Mouse (Mus musculus): ENCODE data around the gene Gipc2.
"Not testable (repeated sequence)": the region's sequence is repeated elsewhere in the genome, so short reads cannot be mapped to it uniquely, and the experiment has no call there.

Gene Gipc2

GRCm38 (mm10) chr3:152158344-152159291, 7.4 kb downstream of the Gipc2 start:
- in situ Hi-C loops (cut with MboI, MseI) = loop anchor here in 1 of 2 experiments (10.0 kb wide), 1 partner anchor 1586 kb away; no protein-coding TSS in a partner anchor

DNA sequence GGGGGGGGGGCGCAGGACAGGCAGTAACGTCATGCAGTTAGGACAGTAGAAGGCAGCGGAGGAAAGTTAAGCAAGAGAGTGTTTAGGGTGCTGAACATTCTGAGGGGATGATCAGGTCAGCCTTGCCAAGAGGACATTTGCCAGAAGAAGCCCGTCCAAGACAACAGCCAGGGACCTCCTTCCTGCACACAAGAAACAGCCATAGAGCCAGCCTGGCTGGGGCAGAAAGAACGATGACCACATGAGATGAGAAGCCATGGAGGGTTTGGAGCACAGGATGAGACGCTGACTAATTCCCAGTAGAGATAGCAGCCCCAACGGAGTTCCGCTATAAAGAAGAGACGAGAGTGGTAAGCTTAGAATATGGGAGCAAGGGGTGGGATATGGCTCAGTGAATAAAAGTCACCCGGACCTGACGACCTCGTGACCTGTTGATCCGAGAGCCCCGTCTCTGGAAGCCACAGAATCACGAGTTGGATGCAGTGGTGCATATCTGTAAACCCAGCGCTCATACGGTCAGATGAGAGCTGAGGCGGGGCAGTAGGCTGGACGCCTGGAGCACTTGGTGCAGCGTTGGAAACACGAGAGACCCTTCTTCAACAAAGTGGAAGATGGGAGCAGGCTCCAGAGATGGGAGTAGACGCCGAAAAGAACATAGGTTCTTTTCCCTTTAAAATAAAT, 9.1 kb downstream of the Gipc2 start:
- in situ Hi-C loops (cut with MboI, MseI) = loop anchor here in 1 of 2 experiments (10.0 kb wide), 1 partner anchor 1588 kb away; no protein-coding TSS in a partner anchor

DNA sequence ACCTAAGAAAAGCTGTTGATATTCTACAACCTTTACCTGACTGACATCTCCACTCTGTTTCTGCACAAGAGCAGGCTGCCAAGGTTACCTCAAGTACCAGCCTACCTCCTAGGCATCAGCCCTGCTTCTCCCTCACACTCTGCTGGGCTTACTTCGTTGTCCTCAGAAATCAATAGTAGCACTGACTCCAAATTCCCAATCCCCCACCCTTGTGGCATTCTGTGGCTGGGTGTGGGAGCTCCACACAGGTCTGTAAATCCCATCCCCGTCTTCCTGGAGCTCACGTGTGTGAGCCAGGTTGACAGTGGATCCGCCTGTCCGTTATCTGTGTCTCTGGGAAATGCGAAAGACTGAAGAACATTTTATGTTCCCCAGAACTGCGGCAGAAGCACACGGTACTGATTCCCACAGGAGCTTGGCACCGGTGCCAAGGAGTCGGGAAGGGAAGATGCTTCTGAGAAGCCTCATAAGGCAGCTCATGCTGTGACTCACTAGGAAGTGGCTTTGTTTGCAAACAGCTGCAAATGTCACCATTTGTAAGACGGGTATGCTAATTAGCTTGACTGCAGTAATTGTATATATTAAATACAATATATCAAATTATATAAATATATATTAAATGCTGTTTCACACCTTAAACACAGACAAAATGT, 10.6 kb downstream of the Gipc2 start:
- in situ Hi-C loops (cut with MboI, MseI) = loop anchor here in 1 of 2 experiments (10.0 kb wide), 1 partner anchor 1589 kb away; no protein-coding TSS in a partner anchor

DNA sequence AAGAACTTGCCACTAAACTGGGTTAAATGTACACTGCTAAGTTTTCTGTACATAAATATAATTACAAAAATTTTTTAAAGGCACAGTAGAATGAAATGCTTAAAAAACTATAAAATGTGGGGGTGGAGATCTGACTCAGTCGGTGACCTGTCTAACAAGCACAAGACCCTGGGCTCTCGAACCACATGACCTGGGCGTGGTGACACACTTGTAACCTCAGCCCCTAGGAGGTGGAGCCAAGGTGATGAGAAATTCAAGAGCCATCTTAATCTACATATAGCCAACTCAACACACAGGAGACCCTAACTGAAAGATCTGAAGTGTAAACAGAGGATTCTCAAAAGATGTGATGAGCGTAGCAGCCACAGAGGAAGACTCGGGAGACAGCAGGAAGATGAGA, 11.9 kb downstream of the Gipc2 start:
- in situ Hi-C loops (cut with MboI, MseI) = loop anchor here in 1 of 2 experiments (10.0 kb wide), 1 partner anchor 1591 kb away; no protein-coding TSS in a partner anchor

DNA sequence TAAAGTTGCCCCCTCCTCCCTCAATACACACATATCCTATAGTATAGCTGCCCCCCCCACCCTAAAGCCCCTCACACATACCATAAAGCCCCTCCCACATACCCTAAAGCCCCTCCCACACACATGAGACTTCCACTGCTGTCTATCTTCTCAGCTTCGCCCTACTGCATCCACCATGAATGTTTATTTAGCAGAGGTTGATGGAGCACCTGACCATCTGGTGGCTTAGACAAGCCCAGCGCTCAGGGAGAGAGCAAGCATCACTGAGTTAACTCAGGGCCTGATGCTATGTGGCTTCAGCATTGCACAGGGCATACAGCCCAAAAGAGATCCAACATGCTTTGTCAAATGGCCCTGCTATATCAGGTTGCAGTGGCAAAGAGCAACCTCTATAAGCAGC, 12.9 kb downstream of the Gipc2 start:
- in situ Hi-C loops (cut with MboI, MseI) = loop anchor here in 1 of 2 experiments (10.0 kb wide), 1 partner anchor 1592 kb away; no protein-coding TSS in a partner anchor

- in situ Hi-C loops (cut with MboI, MseI) = loop anchor here in 1 of 2 experiments (10.0 kb wide), 1 partner anchor 1592 kb away; no protein-coding TSS in a partner anchor
Measured at GRCm38 (mm10) chr3:152152483-152152804, 13.6 kb downstream of the Gipc2 start.

DNA sequence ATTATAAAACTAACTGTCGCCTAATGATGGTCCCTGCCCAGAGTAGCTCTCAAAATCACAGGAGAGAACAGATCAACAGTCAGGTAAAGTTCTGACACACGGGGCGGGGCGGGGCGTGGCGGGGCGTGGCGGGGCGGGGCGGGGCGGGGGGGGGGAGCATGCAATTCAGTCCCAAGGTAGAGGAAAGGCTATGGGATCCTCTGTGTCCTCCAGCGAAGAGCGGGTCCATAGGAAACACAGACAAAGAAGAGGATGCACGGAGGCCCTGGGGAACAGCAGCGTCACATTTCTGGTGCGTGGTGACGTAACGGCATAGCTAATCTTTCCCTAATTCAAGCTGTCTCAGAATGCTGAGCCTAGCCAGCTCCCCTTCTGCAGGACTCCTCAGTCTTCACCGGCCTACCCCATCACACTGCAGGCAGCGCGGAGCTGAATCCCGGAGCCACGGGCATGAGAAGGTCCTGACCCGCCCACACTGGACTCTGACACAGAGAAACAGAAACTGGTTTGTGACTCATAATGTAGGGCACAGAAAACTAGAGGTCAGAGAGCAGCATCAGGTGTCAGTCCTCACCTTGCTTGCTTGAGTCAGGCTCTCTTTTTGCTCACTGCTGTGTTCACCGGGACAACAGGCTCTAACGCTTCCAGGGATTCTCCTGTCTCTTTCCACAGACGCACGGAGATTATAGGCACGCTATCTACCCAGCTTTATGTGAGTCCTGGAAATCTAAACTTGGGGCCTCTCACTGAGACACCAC, 14.1 kb downstream of the Gipc2 start:
- in situ Hi-C loops (cut with MboI, MseI) = loop anchor here in 1 of 2 experiments (10.0 kb wide), 1 partner anchor 1593 kb away; no protein-coding TSS in a partner anchor

DNA sequence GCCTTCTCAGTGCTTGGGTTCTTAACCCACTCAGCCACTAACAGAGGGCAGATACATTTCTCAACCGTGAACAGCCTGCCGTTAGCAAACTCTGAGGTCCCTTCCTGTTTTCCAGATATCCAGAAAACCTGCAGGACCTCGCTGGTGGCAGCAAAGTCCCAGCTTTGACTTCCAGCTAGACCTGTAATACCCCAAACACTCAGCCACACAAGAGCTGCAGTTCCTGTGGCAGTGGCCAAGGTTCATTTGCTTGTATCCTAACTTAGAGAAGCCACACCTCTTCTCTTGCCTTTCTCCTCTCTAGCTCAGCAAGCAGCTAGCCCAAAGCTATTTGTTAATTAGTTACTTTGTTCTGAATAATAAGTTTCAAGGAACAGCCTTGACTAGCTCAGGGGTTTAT, 16.2 kb downstream of the Gipc2 start:
- in situ Hi-C loops (cut with MboI, MseI) = loop anchor here in 1 of 2 experiments (10.0 kb wide), 1 partner anchor 1595 kb away; no protein-coding TSS in a partner anchor

- in situ Hi-C loops (cut with MboI, MseI) = no loop called here
Measured at GRCm38 (mm10) chr3:152149449-152149848, 16.6 kb downstream of the Gipc2 start.

DNA sequence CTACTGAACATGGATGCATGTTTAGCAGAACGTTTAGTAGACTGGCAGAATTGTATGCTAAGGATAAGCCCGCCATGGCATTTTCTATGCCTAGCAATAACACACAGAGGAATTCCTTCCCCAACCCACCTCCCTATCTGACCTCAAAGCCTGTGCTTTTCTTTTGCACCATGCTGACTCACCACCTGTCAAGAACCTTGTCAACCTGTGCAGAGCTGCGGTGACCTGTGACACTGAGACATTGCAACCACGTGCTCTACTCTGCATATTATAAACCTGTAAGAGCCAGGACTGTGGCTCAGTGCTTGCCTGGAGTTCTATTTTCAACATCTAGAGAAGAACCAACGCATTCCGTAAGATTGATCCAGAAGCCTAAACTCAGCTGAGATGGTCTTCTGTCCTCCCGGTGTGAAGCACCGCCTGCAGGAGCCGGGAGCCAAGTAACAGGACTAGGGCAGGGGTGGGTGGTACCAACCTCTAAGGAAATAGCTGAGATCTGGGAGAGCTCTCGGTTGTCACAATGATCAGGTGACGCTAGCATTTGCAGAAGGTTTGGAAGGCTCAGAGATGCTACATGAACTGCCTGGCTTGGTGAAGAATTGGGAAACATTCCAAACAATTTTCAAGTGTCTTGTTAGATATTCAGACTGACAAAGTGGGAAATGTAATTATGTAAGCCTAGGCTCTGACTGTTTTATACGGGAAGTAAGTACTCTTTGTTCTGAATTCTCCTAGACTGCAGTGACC, 18.8 kb downstream of the Gipc2 start:
- in situ Hi-C loops (cut with MboI, MseI) = no loop called here

GRCm38 (mm10) chr3:152145186-152145585, 20.8 kb downstream of the Gipc2 start:
- in situ Hi-C loops (cut with MboI, MseI) = no loop called here

- in situ Hi-C loops (cut with MboI, MseI) = no loop called here
Measured at GRCm38 (mm10) chr3:152142989-152143695, 22.9 kb downstream of the Gipc2 start.

- in situ Hi-C loops (cut with MboI, MseI) = no loop called here
Measured at GRCm38 (mm10) chr3:152142146-152142545, 23.9 kb downstream of the Gipc2 start.

DNA sequence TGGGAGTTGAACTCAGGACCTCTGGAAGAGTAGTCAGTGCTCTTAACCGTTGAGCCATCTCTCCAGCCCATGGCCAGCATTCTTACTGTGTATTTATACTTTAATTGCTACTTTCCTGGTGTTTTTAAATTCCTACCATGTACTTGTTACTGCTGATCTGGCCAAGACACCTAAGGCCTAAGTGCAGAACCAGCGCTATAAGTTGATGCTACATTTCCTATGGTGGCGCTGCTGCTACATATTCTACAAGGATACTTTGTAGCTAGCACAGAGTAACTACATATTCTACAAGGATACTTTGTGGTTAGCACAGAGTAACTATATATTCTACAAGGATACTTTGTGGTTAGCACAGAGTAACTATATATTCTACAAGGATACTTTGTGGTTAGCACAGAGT, 26.7 kb downstream of the Gipc2 start:
- in situ Hi-C loops (cut with MboI, MseI) = not testable (repeated sequence)

GRCm38 (mm10) chr3:152136106-152136505, 29.9 kb downstream of the Gipc2 start:
- in situ Hi-C loops (cut with MboI, MseI) = not testable (repeated sequence)

DNA sequence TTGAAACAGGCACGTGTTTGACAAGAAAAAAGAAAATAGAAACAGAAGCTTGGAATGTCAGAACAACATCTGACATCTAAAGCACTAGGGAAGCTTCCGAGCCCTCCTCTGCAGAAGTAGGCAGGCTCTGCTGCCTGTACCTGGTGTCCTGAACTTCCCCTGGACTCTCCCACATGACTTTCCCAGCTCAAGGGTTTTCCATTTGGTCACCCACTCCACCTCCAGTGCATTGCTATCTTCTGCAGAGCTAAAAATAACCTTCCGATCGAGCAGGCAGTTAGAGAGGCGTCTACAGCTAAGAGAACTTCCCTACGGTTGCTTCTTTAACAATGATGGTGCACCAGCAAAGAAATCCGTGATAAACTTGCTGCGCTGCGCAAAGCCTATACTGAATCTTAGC, 32.4 kb downstream of the Gipc2 start:
- in situ Hi-C loops (cut with MboI, MseI) = no loop called here

DNA sequence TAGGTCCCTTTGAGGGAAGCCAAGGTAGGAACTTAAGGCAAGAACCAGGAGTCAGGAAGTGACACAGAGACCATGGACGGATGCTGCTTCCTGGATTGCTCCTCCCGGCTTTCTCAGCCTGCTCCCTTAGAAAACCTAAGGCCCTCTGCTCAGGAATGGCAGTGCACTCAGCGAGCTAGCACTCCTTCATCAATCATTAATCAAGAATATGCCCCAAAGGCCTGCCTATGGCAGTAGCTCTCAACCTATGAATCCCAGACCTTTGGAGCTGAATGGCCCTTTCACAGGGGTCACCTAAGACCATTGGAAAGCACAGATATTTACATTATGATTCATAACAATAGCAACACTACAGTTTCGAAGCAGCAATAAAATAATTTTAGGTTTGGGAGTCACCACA, 35.1 kb downstream of the Gipc2 start:
- in situ Hi-C loops (cut with MboI, MseI) = no loop called here

- in situ Hi-C loops (cut with MboI, MseI) = not testable (repeated sequence)
Measured at GRCm38 (mm10) chr3:152129426-152129825, 36.6 kb downstream of the Gipc2 start.

DNA sequence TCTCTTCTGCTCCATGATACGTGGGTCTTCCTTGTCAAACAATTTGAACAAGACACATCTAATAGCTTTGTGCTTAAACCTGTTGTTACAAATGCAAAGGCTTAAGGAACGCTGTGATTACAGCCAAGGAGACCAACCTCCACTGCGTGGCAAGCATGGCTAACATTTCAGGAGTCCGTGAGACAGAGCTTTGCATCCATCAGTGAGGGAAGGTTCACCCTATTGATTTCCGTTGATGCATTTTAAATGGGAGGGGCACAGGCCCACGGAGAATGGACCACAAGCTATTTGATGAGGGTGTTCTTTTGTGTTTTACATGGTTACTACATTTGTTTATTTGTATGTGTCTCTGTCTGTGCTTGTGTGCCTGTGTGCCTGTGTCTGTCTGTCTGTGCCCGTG, 37.4 kb downstream of the Gipc2 start:
- in situ Hi-C loops (cut with MboI, MseI) = no loop called here
